Mouse (Mus musculus): ENCODE measurements around the gene Tcstv1.
"Not testable (repeated sequence)": the region's sequence is repeated elsewhere in the genome, so short reads cannot be mapped to it uniquely, and the experiment has no call there.

DNA sequence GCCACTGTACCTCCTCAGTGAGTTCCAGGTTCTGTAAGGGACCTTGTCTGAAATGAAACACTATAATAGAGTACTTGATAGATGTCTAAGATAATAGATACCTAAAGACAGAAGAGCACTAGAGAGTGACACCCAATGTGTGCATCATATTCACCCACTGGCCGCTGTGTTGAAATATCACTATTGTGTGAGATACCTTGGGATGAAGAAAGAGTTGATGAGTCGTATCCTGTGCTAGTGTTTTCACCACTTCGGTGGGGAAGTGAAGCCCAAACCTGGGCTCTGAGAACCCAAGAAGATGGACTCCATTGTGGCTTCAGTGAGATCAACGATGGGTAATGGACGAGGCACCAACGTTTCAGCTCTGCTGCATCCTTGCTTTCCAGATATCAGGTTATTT lies 32.2 kb downstream of the Tcstv1 start:
- not testable (repeated sequence) for TF ChIP-seq EP300 (IDR thresholded peaks at IDR 0.05; ENCODE audit: low read length); CTCF (conservative IDR thresholded peaks at IDR 0.05 in 1 of 2, IDR thresholded peaks at IDR 0.05 in 1 of 2; ENCODE audit: low read depth in 2 of 2, low read length in 2 of 2); ZMIZ1 (IDR thresholded peaks at IDR 0.05; ENCODE audit: low read depth, low read length); POLR2A (IDR thresholded peaks at IDR 0.05; ENCODE audit: low read depth, low read length); ZC3H11A (IDR thresholded peaks at IDR 0.05; ENCODE audit: low read depth, low read length); SMC3 (IDR thresholded peaks at IDR 0.05; ENCODE audit: low read depth, low read length); NRF1 (IDR thresholded peaks at IDR 0.05; ENCODE audit: low read depth, low read length); KAT2A (IDR thresholded peaks at IDR 0.05; ENCODE audit: insufficient replicate concordance, low read length); IRF4 (IDR thresholded peaks at IDR 0.05; ENCODE audit: low read depth, low read length); HCFC1 (IDR thresholded peaks at IDR 0.05; ENCODE audit: low read depth, low read length); JUN (IDR thresholded peaks at IDR 0.05; ENCODE audit: insufficient read depth, low read depth, low read length); TCF12 (IDR thresholded peaks at IDR 0.05; ENCODE audit: low read depth, low read length); TBP (conservative IDR thresholded peaks at IDR 0.05; ENCODE audit: low read depth, low read length)
